Mouse (Mus musculus): ENCODE results near the gene Gm17268. TPM values are rescaled to one million over a fixed set of nuclear protein-coding genes. Genes with fewer than 3 reads are reported as not detected.

Gm17268 gene
- polyA plus RNA-seq, 2 experiments, result not detected

GRCm38 (mm10) chr11:82011411-82012193, 26.8 kb downstream of the Gm17268 start:
- ATAC-seq (ENCODE audit: low FRiP score, low read depth), result no peak
- TF ChIP-seq POLR2A (IDR thresholded peaks at IDR 0.05; ENCODE audit: borderline replicate concordance, extremely low read depth, insufficient read depth, insufficient read length), result no peak

GRCm38 (mm10) chr11:82010115-82010514, 28.2 kb downstream of the Gm17268 start:
- Histone ChIP-seq H3K4me2 (replicated peaks; ENCODE audit: low read depth, low read length, severe bottlenecking) (no peak overlapping the region), H3K27me3 (ENCODE audit: control insufficient read depth, insufficient read depth, low read length) (no peaks in the 10 kb centered on the region), H3K4me3 (replicated peaks; ENCODE audit: low read length) (no peak overlapping the region), H3K9ac (ENCODE audit: low read depth, low read length, severe bottlenecking) (no peak overlapping the region), H3K27ac (replicated peaks; ENCODE audit: low read depth, low read length) (no peak overlapping the region), H3K4me1 (ENCODE audit: control insufficient read depth, insufficient read depth, low read length) (0 out of 2 replicates have a peak, but pooled peaks cover 4% of the 10 kb centered on the region), H3K9me3 (ENCODE audit: control insufficient read depth, low read length) (no peaks in the 10 kb centered on the region), H3K36me3 (ENCODE audit: control insufficient read depth, insufficient read depth, low read length) (no peaks in the 10 kb centered on the region)
- WGBS, result 91% methylated on average over 3 of the region's 3 CpGs
- no peak for TF ChIP-seq POLR2A (IDR thresholded peaks at IDR 0.05; ENCODE audit: borderline replicate concordance, extremely low read depth, insufficient read depth, insufficient read length)
- DNase-seq (ENCODE audit: low spot score) (no peak), ATAC-seq (ENCODE audit: low FRiP score, low read depth) (no peak)

More at GRCm38 (mm10) chr11:82011411-82012193, 26.8 kb downstream of the Gm17268 start:
- 0 out of 2 replicates have a peak, but pooled peaks cover 4% of the 10 kb centered on the region for H3K4me1 ChIP-seq (ENCODE audit: control insufficient read depth, insufficient read depth, low read length)
- no peak overlapping the region for H3K4me3 ChIP-seq (replicated peaks; ENCODE audit: low read length)
- DNase-seq (ENCODE audit: low spot score), result peak; percentile 38
- 43% methylated on average over 8 of the region's 8 CpGs for WGBS
- H3K27ac ChIP-seq (replicated peaks; ENCODE audit: low read depth, low read length), result no peak overlapping the region
- no peaks in the 10 kb centered on the region for H3K9me3 ChIP-seq (ENCODE audit: control insufficient read depth, low read length)
- no peaks in the 10 kb centered on the region for H3K36me3 ChIP-seq (ENCODE audit: control insufficient read depth, insufficient read depth, low read length)
- H3K9ac ChIP-seq (ENCODE audit: low read depth, low read length, severe bottlenecking), result no peak overlapping the region
- no peak overlapping the region for H3K4me2 ChIP-seq (replicated peaks; ENCODE audit: low read depth, low read length, severe bottlenecking)
- H3K27me3 ChIP-seq (ENCODE audit: control insufficient read depth, insufficient read depth, low read length), result no peaks in the 10 kb centered on the region

GRCm38 (mm10) chr11:82006796-82007423, 31.5 kb downstream of the Gm17268 start:
- TF ChIP-seq POLR2A (IDR thresholded peaks at IDR 0.05; ENCODE audit: borderline replicate concordance, extremely low read depth, insufficient read depth, insufficient read length), result no peak
- H3K27me3 ChIP-seq (ENCODE audit: control insufficient read depth, insufficient read depth, low read length), result no peaks in the 10 kb centered on the region
- H3K9me3 ChIP-seq (ENCODE audit: control insufficient read depth, low read length), result no peaks in the 10 kb centered on the region
- H3K4me2 ChIP-seq (replicated peaks; ENCODE audit: low read depth, low read length, severe bottlenecking), result no peak overlapping the region
- ATAC-seq (ENCODE audit: low FRiP score, low read depth), result no peak; the same call in 1 of the 2 replicates
- 0 out of 2 replicates have a peak, but pooled peaks cover 4% of the 10 kb centered on the region for H3K4me1 ChIP-seq (ENCODE audit: control insufficient read depth, insufficient read depth, low read length)
- no peaks in the 10 kb centered on the region for H3K36me3 ChIP-seq (ENCODE audit: control insufficient read depth, insufficient read depth, low read length)
- WGBS, result 39% methylated on average over 12 of the region's 12 CpGs
- H3K27ac ChIP-seq (replicated peaks; ENCODE audit: low read depth, low read length), result no peak overlapping the region
- peak; percentile 26 for DNase-seq (ENCODE audit: low spot score)
- H3K9ac ChIP-seq (ENCODE audit: low read depth, low read length, severe bottlenecking), result no peak overlapping the region
- H3K4me3 ChIP-seq (replicated peaks; ENCODE audit: low read length), result no peak overlapping the region

GRCm38 (mm10) chr11:82004810-82005209, 33.6 kb downstream of the Gm17268 start:
- no peaks in the 10 kb centered on the region for H3K9me3 ChIP-seq (ENCODE audit: control insufficient read depth, low read length)
- DNase-seq (ENCODE audit: low spot score), result no peak
- H3K4me2 ChIP-seq (replicated peaks; ENCODE audit: low read depth, low read length, severe bottlenecking), result no peak overlapping the region
- no peak for TF ChIP-seq POLR2A (IDR thresholded peaks at IDR 0.05; ENCODE audit: borderline replicate concordance, extremely low read depth, insufficient read depth, insufficient read length)
- 0 out of 2 replicates have a peak, but pooled peaks cover 3% of the 10 kb centered on the region for H3K27me3 ChIP-seq (ENCODE audit: control insufficient read depth, insufficient read depth, low read length)
- ATAC-seq (ENCODE audit: low FRiP score, low read depth), result no peak
- 67% methylated on average over 2 of the region's 2 CpGs for WGBS
- H3K9ac ChIP-seq (ENCODE audit: low read depth, low read length, severe bottlenecking), result no peak overlapping the region
- no peaks in the 10 kb centered on the region for H3K36me3 ChIP-seq (ENCODE audit: control insufficient read depth, insufficient read depth, low read length)
- 0 out of 2 replicates have a peak, but pooled peaks cover 7% of the 10 kb centered on the region for H3K4me1 ChIP-seq (ENCODE audit: control insufficient read depth, insufficient read depth, low read length)
- no peak overlapping the region for H3K4me3 ChIP-seq (replicated peaks; ENCODE audit: low read length)
- H3K27ac ChIP-seq (replicated peaks; ENCODE audit: low read depth, low read length), result no peak overlapping the region

- DNase-seq (ENCODE audit: low spot score), result no peak
- Histone ChIP-seq H3K9ac (ENCODE audit: low read depth, low read length, severe bottlenecking) (no peak overlapping the region), H3K36me3 (ENCODE audit: control insufficient read depth, insufficient read depth, low read length) (no peaks in the 10 kb centered on the region), H3K27me3 (ENCODE audit: control insufficient read depth, insufficient read depth, low read length) (0 out of 2 replicates have a peak, but pooled peaks cover 3% of the 10 kb centered on the region), H3K9me3 (ENCODE audit: control insufficient read depth, low read length) (no peaks in the 10 kb centered on the region), H3K4me3 (replicated peaks; ENCODE audit: low read length) (no peak overlapping the region), H3K4me2 (replicated peaks; ENCODE audit: low read depth, low read length, severe bottlenecking) (no peak overlapping the region), H3K27ac (replicated peaks; ENCODE audit: low read depth, low read length) (no peak overlapping the region), H3K4me1 (ENCODE audit: control insufficient read depth, insufficient read depth, low read length) (0 out of 2 replicates have a peak, but pooled peaks cover 3% of the 10 kb centered on the region)
- no peak for TF ChIP-seq POLR2A (IDR thresholded peaks at IDR 0.05; ENCODE audit: borderline replicate concordance, extremely low read depth, insufficient read depth, insufficient read length)
- ATAC-seq (ENCODE audit: low FRiP score, low read depth), result no peak
- WGBS, result 19% methylated on average over 5 of the region's 5 CpGs
Observed at GRCm38 (mm10) chr11:82000581-82000980, 37.8 kb downstream of the Gm17268 start.

Measured in limb, embryonic 14.5 days (tissue).